ENCODE assay signal across 12 mouse cellular contexts in the genomic region with DNA sequence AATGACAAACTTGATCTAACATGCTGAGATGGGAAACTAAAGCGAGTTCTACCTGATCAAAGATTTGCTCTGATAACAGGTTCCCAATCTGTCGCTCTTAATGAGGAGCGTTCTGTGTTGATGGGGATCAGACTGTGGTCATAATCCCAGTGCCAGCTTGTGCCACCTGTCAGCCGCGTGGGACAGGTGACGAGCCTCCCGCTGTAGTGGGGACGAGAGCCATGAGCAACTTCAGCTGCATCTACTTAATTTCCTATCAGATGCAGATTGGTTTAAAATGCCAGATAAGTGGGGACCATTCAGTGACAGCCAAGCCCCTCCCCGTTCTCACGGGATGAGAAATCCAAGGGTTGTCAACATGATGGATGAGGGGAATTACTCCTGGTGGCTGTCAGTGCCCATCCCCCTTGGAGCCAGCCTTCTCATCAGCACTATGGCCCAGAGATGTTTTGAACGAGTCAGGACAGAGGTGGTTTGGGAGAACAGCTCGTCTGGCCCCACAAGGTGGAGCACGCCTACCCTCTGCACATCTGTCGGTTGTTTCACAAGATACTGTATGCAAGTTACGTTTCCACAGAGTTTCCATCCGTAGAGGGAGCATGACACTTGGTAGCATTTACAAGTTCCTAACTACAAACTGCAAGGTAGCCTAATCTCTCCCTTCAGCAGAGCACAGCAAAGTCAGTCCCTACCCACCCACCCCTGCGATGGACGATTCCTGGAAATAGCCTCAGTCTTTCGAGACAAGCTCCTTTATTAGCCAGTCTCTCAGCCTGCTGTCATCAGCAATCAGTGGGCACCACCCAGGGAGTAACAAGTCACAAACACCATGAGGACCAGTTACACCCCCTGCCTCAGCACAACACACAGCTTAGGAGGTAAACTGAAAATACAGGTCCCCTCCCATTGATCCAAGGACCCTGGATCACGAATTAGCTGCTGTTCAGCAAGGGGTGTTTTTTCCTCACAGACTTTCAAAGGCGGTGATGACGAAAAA.
DNase-seq lines count a peak whose midpoint lies in the region; ATAC-seq lines count a peak whose summit lies in the region.
"Had no signal": no experiment of that assay in that cellular context is flagged by ENCODE, and none has a peak within 500 bp of the region (broad histone marks: within the 10 kb centered on the region; RNA-seq: fewer than 3 reads in every experiment).

No protein-coding gene starts in this region.

- 34% methylated on average over 22 of the region's 22 CpGs for WGBS in heart, embryonic 12.5 days
- 33% methylated on average over 22 of the region's 22 CpGs for WGBS in hindbrain, embryonic 13.5 days

- H3K27ac ChIP-seq in heart, embryonic 12.5 days (ENCODE audit: poor library complexity, severe bottlenecking) = no peak overlapping the region
- H3K27ac ChIP-seq in hindbrain, embryonic 13.5 days = peak overlapping the region; percentile 40; the same call in 1 of the 2 replicates
- H3K27ac ChIP-seq: stomach, embryonic 15.5 days had no signal

- no peak overlapping the region for H3K4me3 ChIP-seq in heart, embryonic 12.5 days
- H3K4me3 ChIP-seq in hindbrain, embryonic 13.5 days = no peak overlapping the region
- H3K4me3 ChIP-seq: stomach, embryonic 15.5 days had no signal

- peak overlapping the region; percentile 25; the same call in 1 of the 2 replicates for H3K9ac ChIP-seq in heart, embryonic 12.5 days
- H3K9ac ChIP-seq in hindbrain, embryonic 13.5 days = no peak overlapping the region
- H3K9ac ChIP-seq: liver, postnatal 0 days; stomach, embryonic 15.5 days had no signal

- H3K4me1 ChIP-seq in heart, embryonic 12.5 days (replicated peaks) = peaks cover 21% of the 10 kb centered on the region
- peaks cover 29% of the 10 kb centered on the region for H3K4me1 ChIP-seq in hindbrain, embryonic 13.5 days (replicated peaks)
- H3K4me1 ChIP-seq: stomach, embryonic 15.5 days had no signal

- no peaks in the 10 kb centered on the region for H3K9me3 ChIP-seq in heart, embryonic 12.5 days (replicated peaks)
- H3K9me3 ChIP-seq in hindbrain, embryonic 13.5 days = no peaks in the 10 kb centered on the region
- H3K9me3 ChIP-seq: stomach, embryonic 15.5 days had no signal

- peak overlapping the region; percentile 49 for H3K4me2 ChIP-seq in heart, embryonic 12.5 days
- H3K4me2 ChIP-seq in hindbrain, embryonic 13.5 days = peak overlapping the region; percentile 29
- H3K4me2 ChIP-seq: stomach, embryonic 15.5 days had no signal

- H3K27me3 ChIP-seq in heart, embryonic 12.5 days (replicated peaks) = no peaks in the 10 kb centered on the region
- H3K27me3 ChIP-seq in hindbrain, embryonic 13.5 days = no peaks in the 10 kb centered on the region
- H3K27me3 ChIP-seq: stomach, embryonic 15.5 days had no signal

- DNase-seq in heart, adult 8-10 months (ENCODE audit: low spot score) = no peak
- DNase-seq in 3T3-L1 (ENCODE audit: low read depth, low spot score) = peak; percentile 46
- DNase-seq in adipocyte (ENCODE audit: low spot score) = peak; percentile 17
- DNase-seq in urinary bladder, postnatal 14 days (ENCODE audit: low spot score) = no peak
- no peak for DNase-seq in adrenal gland, adult 8-10 months
- DNase-seq: kidney, postnatal 25 days; liver, postnatal 0 days; right cerebral cortex, adult 18-20 months had no signal

- H3K36me3 ChIP-seq in heart, embryonic 12.5 days = no peaks in the 10 kb centered on the region
- no peaks in the 10 kb centered on the region for H3K36me3 ChIP-seq in hindbrain, embryonic 13.5 days
- H3K36me3 ChIP-seq: stomach, embryonic 15.5 days had no signal

- ATAC-seq in heart, embryonic 12.5 days (ENCODE audit: insufficient number of reproducible peaks, low FRiP score) = no peak
- peak; percentile 82 for ATAC-seq in hindbrain, embryonic 13.5 days (ENCODE audit: low FRiP score)
- ATAC-seq: activated CD4-positive, CD25-positive, alpha-beta regulatory T cell, adult 4 months; liver, postnatal 0 days had no signal

Comparison
In these comparisons a context has a peak if more than half of its experiments do, and no peak if none do; other contexts are left out.
1. DNase-seq: peak in 3T3-L1 (single experiment) and adipocyte (single experiment); none in heart, adult 8-10 months (single experiment), urinary bladder, postnatal 14 days (single experiment) and adrenal gland, adult 8-10 months (single experiment).